Mouse (Mus musculus): ENCODE measurements around the gene Bcl11a. TPM values are rescaled to one million over a fixed set of nuclear protein-coding genes. Genes with fewer than 3 reads are reported as not detected.

Gene Bcl11a
- polyA plus RNA-seq, 1 experiment from 2014 or later, result 0.95 TPM

GRCm38 (mm10) chr11:24201223-24201622, 123.4 kb downstream of the Bcl11a start:
- no peak overlapping the region for H3K27ac ChIP-seq
- TF ChIP-seq CTCF (IDR thresholded peaks at IDR 0.05; ENCODE audit: low read depth), result no peak
- no peaks in the 10 kb centered on the region for H3K27me3 ChIP-seq (ENCODE audit: insufficient read depth, low read length)
- DNase-seq (ENCODE audit: low spot score) (no peak), ATAC-seq (replicated peaks; ENCODE audit: low FRiP score, low read depth) (no peak)
- WGBS, result 87% methylated on average over 4 of the region's 4 CpGs
- H3K4me1 ChIP-seq (replicated peaks; ENCODE audit: insufficient read depth, low read length), result 0 out of 2 replicates have a peak, but pooled peaks cover 9% of the 10 kb centered on the region
- H3K36me3 ChIP-seq (ENCODE audit: insufficient read depth, low read length), result no peaks in the 10 kb centered on the region
- no peak overlapping the region for H3K4me2 ChIP-seq (ENCODE audit: low read length)
- no peaks in the 10 kb centered on the region for H3K9me3 ChIP-seq (replicated peaks; ENCODE audit: low read length)
- H3K4me3 ChIP-seq (replicated peaks; ENCODE audit: low read depth, low read length), result no peak overlapping the region
- no peak overlapping the region for H3K9ac ChIP-seq (ENCODE audit: low read depth, low read length)

- Histone ChIP-seq H3K4me3 (replicated peaks; ENCODE audit: low read depth, low read length) (no peak overlapping the region), H3K4me1 (replicated peaks; ENCODE audit: insufficient read depth, low read length) (0 out of 2 replicates have a peak, but pooled peaks cover 6% of the 10 kb centered on the region), H3K27ac (no peak overlapping the region), H3K9me3 (replicated peaks; ENCODE audit: low read length) (no peaks in the 10 kb centered on the region), H3K27me3 (ENCODE audit: insufficient read depth, low read length) (no peaks in the 10 kb centered on the region), H3K4me2 (ENCODE audit: low read length) (no peak overlapping the region), H3K9ac (ENCODE audit: low read depth, low read length) (no peak overlapping the region), H3K36me3 (ENCODE audit: insufficient read depth, low read length) (no peaks in the 10 kb centered on the region)
- WGBS, result 30% methylated on average over 7 of the region's 7 CpGs
- no peak for TF ChIP-seq CTCF (IDR thresholded peaks at IDR 0.05; ENCODE audit: low read depth)
- ATAC-seq (replicated peaks; ENCODE audit: low FRiP score, low read depth) (no peak), DNase-seq (ENCODE audit: low spot score) (no peak)
Observed at GRCm38 (mm10) chr11:24202641-24203361, 124.9 kb downstream of the Bcl11a start.

- TF ChIP-seq CTCF (IDR thresholded peaks at IDR 0.05; ENCODE audit: low read depth), result no peak
- Histone ChIP-seq H3K9ac (ENCODE audit: low read depth, low read length) (no peak overlapping the region), H3K4me2 (ENCODE audit: low read length) (no peak overlapping the region), H3K4me3 (replicated peaks; ENCODE audit: low read depth, low read length) (no peak overlapping the region), H3K27me3 (ENCODE audit: insufficient read depth, low read length) (no peaks in the 10 kb centered on the region), H3K27ac (no peak overlapping the region), H3K36me3 (ENCODE audit: insufficient read depth, low read length) (no peaks in the 10 kb centered on the region), H3K9me3 (replicated peaks; ENCODE audit: low read length) (no peaks in the 10 kb centered on the region), H3K4me1 (replicated peaks; ENCODE audit: insufficient read depth, low read length) (no peaks in the 10 kb centered on the region)
- ATAC-seq (replicated peaks; ENCODE audit: low FRiP score, low read depth), result no peak
- 84% methylated on average over 1 of the region's 1 CpGs for WGBS
- DNase-seq (ENCODE audit: low spot score), result no peak
Observed at GRCm38 (mm10) chr11:24203489-24203888, 125.6 kb downstream of the Bcl11a start.

GRCm38 (mm10) chr11:24208951-24209351, 131.1 kb downstream of the Bcl11a start:
- Histone ChIP-seq H3K27ac (no peak overlapping the region), H3K36me3 (ENCODE audit: insufficient read depth, low read length) (no peaks in the 10 kb centered on the region), H3K4me3 (replicated peaks; ENCODE audit: low read depth, low read length) (no peak overlapping the region), H3K9ac (ENCODE audit: low read depth, low read length) (no peak overlapping the region), H3K4me2 (ENCODE audit: low read length) (no peak overlapping the region), H3K9me3 (replicated peaks; ENCODE audit: low read length) (no peaks in the 10 kb centered on the region), H3K27me3 (ENCODE audit: insufficient read depth, low read length) (no peaks in the 10 kb centered on the region), H3K4me1 (replicated peaks; ENCODE audit: insufficient read depth, low read length) (no peaks in the 10 kb centered on the region)
- peak; percentile 42 for DNase-seq (ENCODE audit: low spot score)
- WGBS, result 31% methylated on average over 6 of the region's 6 CpGs
- TF ChIP-seq CTCF (IDR thresholded peaks at IDR 0.05; ENCODE audit: low read depth), result no peak
- no peak; the same call in 1 of the 2 replicates for ATAC-seq (replicated peaks; ENCODE audit: low FRiP score, low read depth)

GRCm38 (mm10) chr11:24214509-24215134, 136.8 kb downstream of the Bcl11a start:
- Histone ChIP-seq H3K9me3 (replicated peaks; ENCODE audit: low read length) (no peaks in the 10 kb centered on the region), H3K36me3 (ENCODE audit: insufficient read depth, low read length) (no peaks in the 10 kb centered on the region), H3K4me3 (replicated peaks; ENCODE audit: low read depth, low read length) (no peak overlapping the region), H3K9ac (ENCODE audit: low read depth, low read length) (no peak overlapping the region), H3K27ac (no peak overlapping the region), H3K4me1 (replicated peaks; ENCODE audit: insufficient read depth, low read length) (no peaks in the 10 kb centered on the region), H3K27me3 (ENCODE audit: insufficient read depth, low read length) (no peaks in the 10 kb centered on the region), H3K4me2 (ENCODE audit: low read length) (no peak overlapping the region)
- TF ChIP-seq CTCF (IDR thresholded peaks at IDR 0.05; ENCODE audit: low read depth), result no peak
- DNase-seq (ENCODE audit: low spot score) (no peak), ATAC-seq (replicated peaks; ENCODE audit: low FRiP score, low read depth) (no peak)
- 38% methylated on average over 3 of the region's 3 CpGs for WGBS

- H3K9me3 ChIP-seq (replicated peaks; ENCODE audit: low read length), result no peaks in the 10 kb centered on the region
- no peaks in the 10 kb centered on the region for H3K36me3 ChIP-seq (ENCODE audit: insufficient read depth, low read length)
- no peak for DNase-seq (ENCODE audit: low spot score)
- H3K27me3 ChIP-seq (ENCODE audit: insufficient read depth, low read length), result no peaks in the 10 kb centered on the region
- no peak overlapping the region for H3K9ac ChIP-seq (ENCODE audit: low read depth, low read length)
- H3K4me1 ChIP-seq (replicated peaks; ENCODE audit: insufficient read depth, low read length), result no peaks in the 10 kb centered on the region
- no peak for ATAC-seq (replicated peaks; ENCODE audit: low FRiP score, low read depth)
- no peak for TF ChIP-seq CTCF (IDR thresholded peaks at IDR 0.05; ENCODE audit: low read depth)
- no peak overlapping the region for H3K4me2 ChIP-seq (ENCODE audit: low read length)
- H3K27ac ChIP-seq, result no peak overlapping the region
- H3K4me3 ChIP-seq (replicated peaks; ENCODE audit: low read depth, low read length), result no peak overlapping the region
- WGBS, result 92% methylated on average over 6 of the region's 6 CpGs
Observed at GRCm38 (mm10) chr11:24217741-24218333, 140.0 kb downstream of the Bcl11a start.

Data from kidney, postnatal 0 days (tissue).